Mouse (Mus musculus): ENCODE measurements around the gene Nim1k.
"Not testable (repeated sequence)": the region's sequence is repeated elsewhere in the genome, so short reads cannot be mapped to it uniquely, and the experiment has no call there.

Nim1k gene

GRCm38 (mm10) chr13:119690039-119690728, 65.5 kb downstream of the Nim1k start, which contains the start of gene Hmgcs1:
Hmgcs1 (plus strand) TSS chr13:119690379.
- DNase-seq (ENCODE audit: low read depth, low spot score): peak; percentile 100

DNA sequence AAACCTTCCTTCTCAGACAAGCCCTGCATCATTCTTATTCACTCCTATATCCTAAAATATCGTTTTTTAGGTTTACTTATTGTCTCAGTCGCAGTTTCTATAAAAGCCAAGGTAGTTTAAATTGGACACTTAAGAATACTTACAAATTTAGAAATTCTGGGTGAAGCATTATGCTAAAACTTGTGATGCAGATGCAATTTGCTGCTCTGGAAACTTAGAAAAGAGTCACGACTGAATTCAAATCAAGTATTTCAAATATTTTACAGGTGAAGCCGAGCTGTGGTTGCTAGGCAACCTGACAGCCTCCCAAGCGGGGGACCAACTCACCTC, 66.0 kb downstream of the Nim1k start:
- no peak for DNase-seq (ENCODE audit: low read depth, low spot score)

GRCm38 (mm10) chr13:119684416-119685177, 71.1 kb downstream of the Nim1k start:
- DNase-seq (ENCODE audit: low read depth, low spot score): peak; percentile 20

GRCm38 (mm10) chr13:119681161-119681560, 74.5 kb downstream of the Nim1k start:
- DNase-seq (ENCODE audit: low read depth, low spot score): no peak

- no peak for DNase-seq (ENCODE audit: low read depth, low spot score)
These were observed 76.0 kb downstream of the Nim1k start for GRCm38 (mm10) chr13:119679721-119680120.

GRCm38 (mm10) chr13:119678794-119679193, 76.9 kb downstream of the Nim1k start:
- DNase-seq (ENCODE audit: low read depth, low spot score): no peak

DNA sequence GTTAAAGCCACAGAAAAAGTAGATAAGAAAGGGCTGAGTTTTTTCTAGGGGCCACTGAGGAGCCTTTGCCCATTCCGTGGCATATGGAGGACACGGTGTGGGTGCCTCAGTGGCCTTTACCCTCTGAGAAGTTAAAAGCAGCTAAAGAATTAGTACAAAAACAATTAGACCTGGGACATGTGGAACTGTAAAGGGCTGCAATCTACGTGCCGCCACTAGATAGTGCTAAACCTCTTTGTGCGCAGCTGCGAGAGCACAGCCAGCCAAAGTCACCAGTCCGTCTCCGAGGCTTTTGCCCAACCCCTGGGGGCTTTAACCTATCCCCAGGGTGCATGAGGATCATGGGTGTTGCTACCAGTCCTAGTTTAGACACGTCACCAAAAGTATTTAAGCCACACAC, 94.3 kb downstream of the Nim1k start:
- DNase-seq (ENCODE audit: low read depth, low spot score): not testable (repeated sequence)

Data from forelimb bud, embryonic 11.5 days (tissue).